Mouse (Mus musculus) heart, postnatal 25 days (tissue): ENCODE measurements around the gene Rab11fip3. TPM values are rescaled to one million over a fixed set of nuclear protein-coding genes. Genes with fewer than 3 reads are reported as not detected.

Experiments used
- DNase-seq: peaks from one replicate; pipeline ENCODE4 v3.0.0; 2022; ENCODE audit warnings: low spot score
- intact Hi-C: fragments of 180-260 bp; cut with DNase I; formaldehyde crosslinking; loops from one replicate; pipeline ENCODE4 v1.15.1; 2025
- total RNA-seq, 2 experiments: library from RNA; stranded (reverse); gene quantifications; 2 replicates each; pipeline ENCODE4 v1.2.3; 2021

The Rab11fip3 gene
- total RNA-seq, 2 experiments from 2014 or later = 28.0 to 30.2 TPM

- intact Hi-C loops = loop anchor here (1.0 to 5.0 kb wide), 3 partner anchors 49 to 198 kb away; no protein-coding TSS in a partner anchor
- DNase-seq = peak; percentile 82
These were observed 20.7 kb upstream of the Rab11fip3 start, which contains the start of gene Decr2 for GRCm38 (mm10) chr17:26089905-26090632. Gene Decr2, minus strand, starts transcription at chr17:26090337.

GRCm38 (mm10) chr17:26087059-26087564 lies 17.8 kb upstream of the Rab11fip3 start:
- intact Hi-C loops = no loop called here
- DNase-seq = no peak

GRCm38 (mm10) chr17:26080867-26081266 lies 11.5 kb upstream of the Rab11fip3 start:
- intact Hi-C loops = no loop called here
- no peak for DNase-seq

GRCm38 (mm10) chr17:26078851-26079250 lies 9.5 kb upstream of the Rab11fip3 start:
- DNase-seq = no peak
- intact Hi-C loops = no loop called here

- DNase-seq = no peak
- intact Hi-C loops = no loop called here
These were observed 5.9 kb upstream of the Rab11fip3 start for GRCm38 (mm10) chr17:26075246-26075645.

GRCm38 (mm10) chr17:26070136-26070535 lies 781 bp upstream of the Rab11fip3 start:
- DNase-seq = no peak
- intact Hi-C loops = no loop called here

GRCm38 (mm10) chr17:26068024-26068830 lies 1.1 kb downstream of the Rab11fip3 start:
- intact Hi-C loops = no loop called here
- DNase-seq = no peak

- DNase-seq = no peak
- intact Hi-C loops = no loop called here
These were observed 2.8 kb downstream of the Rab11fip3 start for GRCm38 (mm10) chr17:26066488-26067020.

- intact Hi-C loops = no loop called here
- no peak for DNase-seq
These were observed 4.4 kb downstream of the Rab11fip3 start for GRCm38 (mm10) chr17:26064916-26065315.

GRCm38 (mm10) chr17:26057787-26058567 lies 11.4 kb downstream of the Rab11fip3 start:
- intact Hi-C loops = no loop called here
- DNase-seq = no peak

- intact Hi-C loops = no loop called here
- no peak for DNase-seq
These were observed 12.1 kb downstream of the Rab11fip3 start for GRCm38 (mm10) chr17:26057278-26057677.

- intact Hi-C loops = no loop called here
- no peak for DNase-seq
These were observed 14.2 kb downstream of the Rab11fip3 start for GRCm38 (mm10) chr17:26055164-26055563.

- no peak for DNase-seq
- intact Hi-C loops = no loop called here
These were observed 15.1 kb downstream of the Rab11fip3 start for GRCm38 (mm10) chr17:26054133-26054845.

GRCm38 (mm10) chr17:26052706-26053105 lies 16.6 kb downstream of the Rab11fip3 start:
- intact Hi-C loops = no loop called here
- no peak for DNase-seq

GRCm38 (mm10) chr17:26052074-26052473 lies 17.3 kb downstream of the Rab11fip3 start:
- intact Hi-C loops = no loop called here

GRCm38 (mm10) chr17:26048118-26048517 lies 21.2 kb downstream of the Rab11fip3 start:
- intact Hi-C loops = no loop called here
- DNase-seq = no peak

More at GRCm38 (mm10) chr17:26052074-26052473, 17.3 kb downstream of the Rab11fip3 start:
- no peak for DNase-seq

GRCm38 (mm10) chr17:26046253-26046997 lies 22.9 kb downstream of the Rab11fip3 start:
- no peak for DNase-seq
- intact Hi-C loops = no loop called here

GRCm38 (mm10) chr17:26045285-26045684 lies 24.1 kb downstream of the Rab11fip3 start:
- intact Hi-C loops = no loop called here
- DNase-seq = no peak
